Mouse (Mus musculus): Measurements from ENCODE around the gene Gm28047.
"Not testable (repeated sequence)": the region's sequence is repeated elsewhere in the genome, so short reads cannot be mapped to it uniquely, and the experiment has no call there.

The Gm28047 gene

DNA sequence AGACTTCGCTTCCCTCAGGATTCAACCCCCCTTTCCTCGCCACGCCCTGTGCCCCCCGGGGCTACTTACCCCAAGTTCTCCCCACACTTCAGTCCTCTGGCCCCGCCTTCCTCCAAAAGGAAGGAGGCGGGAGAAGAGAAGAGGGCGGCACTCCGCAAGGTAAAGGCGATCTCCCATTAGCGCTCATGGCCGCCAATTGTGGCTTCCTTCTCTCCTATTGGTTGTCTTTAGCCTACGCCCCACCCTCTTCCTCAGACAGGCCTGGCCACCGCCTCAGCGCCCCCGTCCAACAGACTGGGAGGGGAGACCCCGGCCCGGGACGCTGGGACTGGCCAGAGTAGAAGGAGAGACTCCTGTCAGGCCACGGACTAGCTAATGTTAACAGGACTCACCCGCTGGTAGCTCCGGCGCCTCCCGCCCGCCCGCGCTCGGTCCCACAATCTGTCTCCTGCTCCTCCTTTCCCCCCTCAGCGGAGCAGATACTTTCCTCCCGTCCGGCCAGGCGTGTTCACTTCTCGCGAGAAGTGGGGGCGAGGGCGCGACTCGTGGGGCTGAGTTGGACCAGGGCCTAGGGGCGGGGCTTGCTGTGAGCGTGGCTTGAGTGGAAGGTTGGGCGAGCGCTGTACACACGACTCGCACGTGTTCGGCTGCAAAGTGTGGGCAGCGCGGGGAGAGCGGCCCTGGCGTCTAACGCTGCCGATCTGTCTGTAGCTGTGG lies at the start of gene Gm28047, which contains the start of gene Atf7:
TSS of gene Gm28047 (minus strand) at position 98 of the 717 bp plus-strand sequence.
TSS of gene Atf7 (minus strand) at position 495 of the 717 bp plus-strand sequence.
- peak; percentile 99 for DNase-seq (ENCODE audit: extremely low read depth, insufficient read length, low spot score)

DNA sequence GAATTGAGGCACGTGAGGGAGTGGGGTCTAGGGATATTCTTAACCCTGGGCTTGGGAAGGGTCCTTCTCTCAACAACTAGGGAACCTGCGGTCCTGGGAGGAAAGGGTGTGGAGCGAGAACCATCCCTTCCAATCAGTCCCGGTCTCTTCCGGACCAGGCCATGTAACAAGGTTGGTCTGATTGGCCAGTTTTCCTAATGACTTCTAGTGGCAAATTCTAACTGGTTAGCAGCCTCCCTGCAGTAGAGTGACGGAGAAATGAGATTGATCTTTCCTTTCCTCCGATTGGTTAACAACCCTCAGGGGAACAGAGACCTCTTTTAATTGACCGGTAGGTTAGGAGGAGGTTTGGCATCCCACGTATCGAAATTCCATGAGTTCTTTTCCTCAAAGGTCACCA lies 48.7 kb upstream of the Gm28047 start:
- no peak for DNase-seq (ENCODE audit: extremely low read depth, insufficient read length, low spot score)

DNA sequence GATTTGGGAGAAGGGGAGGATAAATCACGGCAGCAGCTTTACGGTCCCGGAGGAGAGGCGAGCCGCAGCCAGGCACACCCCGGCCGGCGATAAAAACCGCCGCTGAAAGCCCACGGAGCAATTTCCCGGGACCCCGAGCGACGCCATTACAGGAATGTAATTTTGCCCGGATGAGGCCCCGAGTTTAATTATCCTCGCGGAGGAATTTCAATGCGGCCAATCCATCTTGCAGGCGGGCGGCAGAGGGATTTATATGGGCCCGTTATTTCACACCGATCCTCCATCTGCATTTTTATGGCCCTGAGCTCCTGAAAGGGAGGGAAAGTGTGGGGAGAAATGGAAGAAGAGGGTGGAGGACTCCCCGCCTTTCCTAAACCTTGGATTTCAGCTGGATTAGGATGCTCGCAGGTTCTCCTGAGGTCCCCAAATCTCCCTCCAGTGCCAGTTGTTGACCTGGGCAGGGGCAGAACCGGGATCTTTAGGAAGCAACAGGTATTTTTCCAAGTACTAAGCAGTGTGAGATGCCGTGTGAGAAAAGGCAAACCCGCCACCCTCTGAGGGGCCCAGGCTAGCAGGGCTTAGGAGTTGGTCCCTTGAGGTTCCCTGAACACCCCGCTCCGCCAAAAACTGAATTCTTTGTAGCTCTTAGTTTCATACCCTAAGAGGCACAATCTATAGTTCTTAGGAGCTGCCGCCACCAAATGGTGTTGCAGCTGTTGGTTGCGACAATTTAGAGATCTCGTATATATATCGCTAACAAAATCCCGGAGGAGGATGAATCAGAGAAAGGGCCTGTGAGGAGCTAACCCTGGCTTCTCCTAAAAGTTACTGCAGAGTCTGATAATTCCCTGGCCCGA lies 47.6 kb upstream of the Gm28047 start, which contains the start of gene Atp5g2:
TSS of gene Atp5g2 (minus strand) at position 138 of the 857 bp plus-strand sequence.
- no peak for DNase-seq (ENCODE audit: extremely low read depth, insufficient read length, low spot score)

DNA sequence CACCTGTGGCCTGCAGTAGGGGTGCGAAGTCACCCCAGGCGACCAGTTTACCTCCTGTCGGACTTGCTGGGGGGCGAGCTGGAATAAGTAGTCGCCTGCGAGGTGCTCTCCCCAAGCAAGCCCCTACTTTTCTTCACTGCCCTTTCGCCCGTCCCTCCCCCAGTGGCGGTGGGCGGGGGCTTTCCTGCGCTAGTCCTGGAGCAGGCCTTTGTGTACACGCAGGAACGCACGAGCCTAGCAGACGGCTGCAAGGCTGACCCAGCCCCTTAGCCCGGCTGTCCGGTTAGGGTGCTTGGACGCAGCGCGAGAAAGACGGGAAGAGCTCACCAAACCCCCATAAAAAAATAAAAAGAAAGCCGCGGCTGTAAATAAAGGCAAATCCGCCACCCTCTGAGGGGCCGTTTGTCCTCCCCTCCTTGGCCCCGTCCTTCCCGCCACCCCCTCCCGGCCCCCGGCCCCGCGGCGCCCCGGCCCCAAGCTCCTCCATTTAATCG lies 46.9 kb upstream of the Gm28047 start:
- DNase-seq (ENCODE audit: extremely low read depth, insufficient read length, low spot score): peak; percentile 79

DNA sequence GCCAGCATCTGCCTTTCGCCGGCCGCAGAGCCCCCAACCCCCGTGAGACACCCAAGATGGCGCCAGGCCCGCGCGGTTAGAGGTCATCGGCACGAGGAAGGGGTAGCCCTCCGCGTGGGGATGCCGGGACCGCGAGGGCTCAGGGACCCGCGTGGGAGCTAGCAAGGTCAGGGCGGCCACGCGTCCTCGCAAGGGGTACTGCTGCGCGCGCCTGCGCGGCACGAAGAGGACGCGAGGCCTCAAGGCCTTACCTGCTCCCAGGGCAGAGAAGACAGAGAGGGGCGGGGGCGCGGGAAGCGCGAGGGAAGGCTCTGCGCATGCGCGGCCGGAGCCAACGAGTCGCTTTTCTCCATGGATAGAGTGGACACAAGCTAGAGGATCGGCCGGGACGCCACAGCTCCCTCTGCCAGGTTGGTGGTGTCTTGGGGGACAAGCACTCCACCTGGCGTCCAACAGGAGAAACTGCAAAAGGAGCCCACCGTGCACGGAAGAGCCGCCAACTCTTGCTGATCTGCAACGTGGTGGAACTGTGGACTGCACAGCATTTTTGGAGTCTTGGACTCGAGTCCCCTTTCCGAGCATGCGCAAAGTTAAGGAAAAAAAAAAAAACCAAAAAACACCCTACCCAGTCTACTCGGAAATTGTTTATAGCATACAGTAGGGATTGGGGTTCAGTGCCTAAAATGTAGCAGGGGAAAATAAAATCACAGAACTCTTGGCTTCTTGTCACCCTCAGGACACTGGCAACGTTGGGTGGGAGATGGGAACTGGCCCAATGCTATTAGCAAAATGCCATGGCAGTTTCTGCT lies 46.1 kb upstream of the Gm28047 start:
- DNase-seq (ENCODE audit: extremely low read depth, insufficient read length, low spot score): peak; percentile 100

DNA sequence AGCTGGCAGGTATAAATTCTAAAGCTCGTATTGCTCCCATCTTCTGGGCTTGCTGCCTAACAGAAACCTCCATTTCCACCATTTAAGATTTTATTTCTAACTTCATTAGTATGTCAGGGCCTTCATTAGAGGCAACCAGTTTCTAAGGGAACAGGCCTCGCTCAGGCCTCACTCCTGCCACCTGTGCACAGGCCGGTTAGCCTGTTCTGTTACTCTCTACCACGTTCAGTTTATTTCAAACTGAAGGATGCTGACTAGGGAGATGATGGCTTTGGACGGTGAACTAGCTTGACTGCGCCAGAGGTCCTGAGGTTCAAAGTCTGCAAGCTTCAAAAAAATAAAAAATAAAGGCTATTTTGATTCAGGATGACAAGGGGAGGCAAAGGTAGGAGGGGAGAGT lies 45.4 kb upstream of the Gm28047 start:
- DNase-seq (ENCODE audit: extremely low read depth, insufficient read length, low spot score): no peak

DNA sequence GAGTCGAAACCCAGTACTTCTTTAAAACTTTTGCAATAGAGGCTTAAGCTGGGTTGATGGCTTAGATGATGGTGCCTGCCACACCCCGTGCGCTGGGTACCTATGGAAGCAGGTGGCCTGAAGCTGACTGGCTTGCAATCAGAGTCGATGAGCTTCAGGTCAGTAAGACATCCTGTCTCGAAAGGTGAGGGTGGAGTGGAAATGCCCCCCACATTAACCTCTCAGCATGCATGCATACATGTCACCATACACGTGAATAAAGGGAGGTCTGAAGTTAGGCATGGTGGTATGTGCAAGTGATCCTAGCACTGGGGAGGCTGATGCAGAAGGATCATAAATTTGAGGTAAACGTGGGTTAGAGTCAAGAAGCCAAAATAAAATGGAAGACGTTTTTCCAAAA lies 44.7 kb upstream of the Gm28047 start:
- DNase-seq (ENCODE audit: extremely low read depth, insufficient read length, low spot score): no peak

DNA sequence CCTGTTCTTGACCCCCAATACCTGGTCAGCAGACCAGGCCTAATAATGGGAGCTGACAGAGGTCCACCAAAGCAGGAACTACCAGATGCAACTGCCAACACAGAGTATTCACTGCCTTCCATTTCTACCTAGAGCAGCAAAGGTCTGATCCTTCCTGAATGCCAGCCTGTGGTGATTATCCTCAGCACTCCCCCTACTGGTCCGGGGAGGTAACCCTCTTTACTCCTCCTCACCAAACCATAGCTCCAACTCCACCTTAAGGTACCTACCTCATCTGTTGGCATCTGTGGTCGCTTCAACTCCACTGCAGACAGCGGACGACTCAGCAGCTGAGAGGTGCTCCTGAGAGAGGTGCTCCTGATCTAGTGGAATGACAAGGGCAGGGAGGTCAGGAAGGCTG lies 40.6 kb upstream of the Gm28047 start:
- no peak for DNase-seq (ENCODE audit: extremely low read depth, insufficient read length, low spot score)

DNA sequence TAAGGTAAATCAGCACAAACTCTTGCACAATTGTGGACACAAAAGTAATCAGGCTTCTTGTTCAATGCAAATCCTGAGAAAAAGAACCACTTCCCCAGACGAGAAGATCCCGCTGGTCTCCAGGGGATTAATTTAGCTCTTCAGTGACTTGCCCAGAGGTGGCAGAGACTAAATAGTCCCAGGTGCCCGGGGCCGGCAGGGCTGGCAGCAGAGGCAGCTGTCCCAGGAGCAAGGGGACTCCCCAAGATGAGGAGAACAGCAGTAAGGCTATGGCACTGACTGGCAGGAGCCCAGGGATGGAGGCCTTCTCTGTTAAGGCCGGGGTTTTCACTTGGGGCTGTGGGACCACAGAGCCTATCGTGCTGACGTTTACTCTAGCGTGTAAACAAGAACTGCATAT lies 39.0 kb upstream of the Gm28047 start:
- no peak for DNase-seq (ENCODE audit: extremely low read depth, insufficient read length, low spot score)

DNA sequence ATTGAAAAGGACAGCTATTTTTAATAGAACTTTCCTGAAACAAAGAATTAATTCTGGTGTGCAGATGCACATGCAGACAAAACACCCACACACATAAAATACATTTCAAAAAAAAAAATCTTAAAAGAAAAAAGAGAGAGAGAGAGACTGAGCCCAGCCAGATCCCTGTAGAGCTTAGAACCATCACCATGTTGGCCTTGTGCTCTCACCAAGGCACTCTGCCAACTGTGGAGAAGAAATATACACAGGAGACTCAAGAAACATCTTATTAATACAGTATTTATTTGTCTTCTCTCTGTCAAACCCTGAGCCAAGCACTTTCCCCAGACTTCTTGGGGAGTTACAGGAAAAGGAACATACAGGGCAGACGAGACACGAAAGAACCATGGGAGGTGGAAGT lies 37.7 kb upstream of the Gm28047 start:
- not testable (repeated sequence) for DNase-seq (ENCODE audit: extremely low read depth, insufficient read length, low spot score)

DNA sequence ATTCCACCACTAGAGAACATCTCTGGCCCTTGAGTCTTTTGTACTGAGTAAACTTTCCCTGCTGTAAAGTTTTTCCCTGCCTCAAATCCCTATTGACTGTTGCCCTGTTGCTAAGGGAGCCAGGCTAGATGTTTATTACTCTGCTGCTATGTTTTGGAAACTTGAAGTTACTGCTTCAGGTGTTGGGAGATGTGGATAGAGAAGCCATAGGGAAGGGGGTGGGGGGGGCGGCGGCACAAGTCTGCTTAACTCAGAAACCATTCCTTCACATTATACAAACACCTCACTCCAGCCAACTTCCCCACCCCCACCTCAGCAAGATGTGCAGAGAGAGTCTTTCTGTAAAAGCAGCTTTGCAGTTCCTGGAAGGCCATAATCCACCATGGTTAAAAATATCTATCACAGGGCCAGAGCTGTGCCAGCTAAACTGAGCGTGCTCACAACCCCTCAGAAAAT lies 33.1 kb upstream of the Gm28047 start:
- no peak for DNase-seq (ENCODE audit: extremely low read depth, insufficient read length, low spot score)

DNA sequence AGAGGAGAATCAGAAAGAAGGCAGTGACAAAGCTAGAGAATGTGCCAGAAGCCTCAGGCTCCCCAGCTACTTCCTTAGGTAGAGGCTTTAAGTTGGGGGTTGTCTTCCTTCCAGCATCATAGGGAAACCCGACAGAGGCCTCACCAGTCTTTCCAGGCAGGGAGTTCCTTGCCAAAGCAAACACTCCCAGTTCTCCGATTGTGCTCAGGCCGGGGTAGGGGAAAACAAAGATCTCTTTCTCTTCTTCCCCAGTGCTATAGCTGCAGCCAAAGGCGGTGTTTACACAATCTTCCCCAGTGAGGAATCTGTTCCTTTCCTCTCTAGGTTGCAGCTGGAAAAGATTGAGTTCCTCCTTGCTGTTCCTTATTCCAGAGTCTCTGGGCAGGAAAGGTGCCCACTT lies 31.8 kb upstream of the Gm28047 start:
- peak; percentile 72 for DNase-seq (ENCODE audit: extremely low read depth, insufficient read length, low spot score)

DNA sequence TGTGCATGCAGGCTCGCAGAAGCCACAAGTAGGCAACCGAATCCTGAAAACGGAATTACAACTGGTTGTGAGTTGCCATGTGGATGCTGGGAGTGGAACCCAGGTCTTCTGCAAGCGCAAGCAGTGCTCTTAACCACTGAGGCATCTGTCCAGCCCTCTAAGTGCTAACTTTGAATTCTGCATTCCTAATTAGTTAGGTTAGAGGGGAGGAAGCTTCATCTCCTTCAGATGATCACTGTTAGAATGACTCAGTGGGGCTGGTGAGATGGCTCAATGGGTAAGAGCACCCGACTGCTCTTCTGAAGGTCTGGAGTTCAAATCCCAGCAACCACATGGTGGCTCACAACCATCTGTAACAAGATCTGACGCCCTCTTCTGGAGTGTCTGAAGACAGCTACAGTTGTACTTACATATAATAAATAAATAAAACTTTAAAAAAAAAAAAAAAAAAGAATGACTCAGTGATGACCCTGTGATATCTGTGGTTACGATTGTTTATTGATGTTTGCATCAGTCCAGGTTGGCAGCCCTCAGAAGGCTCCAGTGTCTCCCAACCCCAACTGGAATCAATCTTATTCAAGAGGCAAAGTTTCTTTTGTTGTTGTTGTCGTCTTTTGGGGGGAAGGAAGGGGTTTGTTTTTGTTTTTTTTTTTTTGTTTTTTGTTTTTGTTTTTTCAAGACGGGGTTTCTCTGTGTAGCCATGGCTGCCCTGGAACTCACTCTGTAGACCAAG lies 27.2 kb upstream of the Gm28047 start:
- peak; percentile 70 for DNase-seq (ENCODE audit: extremely low read depth, insufficient read length, low spot score)

DNA sequence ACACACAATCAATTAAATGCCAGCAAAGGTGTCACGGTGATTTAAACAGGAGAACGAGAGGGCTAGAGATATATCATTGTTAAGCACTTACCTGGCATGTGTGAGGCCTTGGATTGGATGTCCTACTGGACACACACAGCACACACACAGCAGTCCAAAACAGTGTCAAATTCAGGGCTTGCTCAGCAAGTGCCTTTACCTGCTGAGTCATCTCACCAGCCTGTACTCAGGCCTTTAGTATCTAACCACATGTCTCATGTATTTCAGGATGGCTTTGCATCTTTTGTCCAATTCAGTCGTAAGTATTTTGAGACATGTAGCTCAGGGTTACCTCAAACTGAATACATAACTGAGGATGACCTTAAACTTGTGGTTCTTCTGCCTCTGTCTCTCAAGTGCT lies 26.2 kb upstream of the Gm28047 start:
- DNase-seq (ENCODE audit: extremely low read depth, insufficient read length, low spot score): peak; percentile 42

DNA sequence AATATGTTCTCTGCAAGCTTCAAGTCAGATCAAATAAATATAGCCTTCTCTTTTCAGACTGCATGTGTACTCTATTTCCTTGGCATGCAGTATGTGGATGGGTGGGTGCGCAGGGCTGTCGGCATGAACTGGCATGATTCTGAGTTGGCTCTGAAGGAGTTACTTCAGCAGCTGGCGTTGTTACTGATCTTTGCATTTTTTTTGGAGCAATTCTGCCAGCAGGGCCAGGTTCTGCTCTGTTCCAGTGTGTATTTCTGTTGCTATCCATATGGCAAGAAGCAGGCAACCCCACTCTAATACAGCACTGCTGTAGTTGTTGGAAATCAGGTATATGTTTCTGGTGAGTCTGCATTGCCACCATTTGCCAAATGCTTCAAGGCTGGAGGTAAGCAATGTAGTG lies 10.9 kb upstream of the Gm28047 start:
- no peak for DNase-seq (ENCODE audit: extremely low read depth, insufficient read length, low spot score)

DNA sequence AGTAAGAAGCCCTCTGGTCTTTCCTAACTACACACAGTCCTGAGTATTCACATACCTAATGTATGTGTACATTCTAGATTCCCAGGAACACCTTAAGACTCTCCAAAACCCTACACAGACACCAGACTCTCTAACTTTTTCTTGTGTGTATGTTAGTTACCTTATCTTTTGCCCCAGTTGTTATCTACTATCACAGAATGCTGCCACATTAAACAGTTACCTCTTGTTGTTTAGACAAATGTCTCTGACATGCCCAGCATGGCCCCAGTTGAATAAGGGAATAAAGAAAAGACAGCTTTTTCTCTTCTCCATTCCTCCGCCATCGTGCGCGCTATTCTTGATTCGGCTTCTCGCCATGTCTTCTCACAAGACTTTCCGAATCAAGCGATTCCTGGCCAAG lies 9.8 kb upstream of the Gm28047 start:
- no peak for DNase-seq (ENCODE audit: extremely low read depth, insufficient read length, low spot score)

DNA sequence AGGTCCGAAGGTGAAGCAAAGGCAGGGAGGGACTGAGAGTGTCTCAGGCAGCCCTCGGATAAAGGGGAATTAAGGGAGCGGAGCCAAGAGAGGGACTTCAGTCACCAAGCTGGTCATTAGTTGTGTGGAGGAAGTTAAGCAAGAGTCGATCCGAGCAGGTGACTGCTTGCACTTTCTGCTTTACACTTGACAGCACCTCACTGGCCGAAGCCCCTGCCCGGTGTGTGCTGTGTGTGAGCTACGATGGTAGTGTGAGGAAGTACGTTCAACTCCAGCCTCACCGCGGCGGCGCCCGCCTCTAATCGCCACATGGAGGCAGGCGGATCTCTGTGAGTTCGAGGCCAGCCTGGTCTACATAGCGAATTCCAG lies 804 bp upstream of the Gm28047 start:
- no peak for DNase-seq (ENCODE audit: extremely low read depth, insufficient read length, low spot score)

DNA sequence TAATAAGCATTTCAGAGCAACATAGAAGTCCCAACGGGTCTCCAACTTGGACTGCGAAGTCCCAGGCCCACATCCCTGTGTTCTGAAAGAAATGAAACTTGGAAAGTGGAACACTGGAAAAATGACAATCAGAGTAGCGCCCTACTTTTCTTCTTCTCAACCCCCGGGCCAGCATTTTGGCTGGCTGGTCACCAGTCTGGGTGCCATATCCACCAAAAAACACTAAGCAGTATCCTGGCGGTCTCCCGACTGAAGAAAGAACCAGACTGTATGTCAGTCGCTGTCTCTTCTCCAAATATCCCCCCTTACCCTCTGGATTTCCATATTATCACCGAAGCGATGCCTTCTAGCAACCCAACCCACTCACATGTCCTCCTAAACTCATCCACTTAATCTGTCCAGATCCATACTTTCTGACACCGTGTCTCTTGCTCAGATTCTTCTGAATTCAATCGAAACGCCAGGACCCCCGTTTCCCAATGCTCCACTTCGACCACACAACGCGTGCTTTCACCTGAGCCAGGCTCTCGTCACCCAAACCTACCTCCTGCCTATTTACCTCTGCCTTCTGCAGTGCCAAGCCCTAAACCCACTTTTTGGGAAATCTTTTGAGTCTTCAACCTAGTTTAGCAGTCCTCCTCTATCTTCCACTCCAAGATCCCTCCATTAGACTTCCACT lies 437 bp downstream of the Gm28047 start:
- DNase-seq (ENCODE audit: extremely low read depth, insufficient read length, low spot score): no peak

DNA sequence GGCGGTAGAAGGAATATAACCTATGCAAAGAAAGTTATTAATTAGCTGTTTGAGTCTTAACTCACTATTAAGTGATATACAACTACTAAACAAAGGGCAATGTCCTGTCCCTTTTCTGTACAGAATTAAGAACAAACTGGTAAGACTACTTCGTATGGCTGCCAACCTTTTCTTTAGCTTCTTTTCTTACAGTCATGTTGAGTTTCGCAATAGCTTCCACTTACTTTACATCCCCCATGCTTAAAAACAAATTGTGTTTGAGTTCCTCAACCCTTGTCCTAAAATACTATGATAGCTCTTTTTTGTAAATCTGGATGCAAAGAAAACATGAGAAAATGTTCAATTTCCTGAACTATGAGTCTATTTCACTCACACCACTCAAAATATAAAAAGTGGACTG lies 1.7 kb downstream of the Gm28047 start:
- DNase-seq (ENCODE audit: extremely low read depth, insufficient read length, low spot score): no peak

DNA sequence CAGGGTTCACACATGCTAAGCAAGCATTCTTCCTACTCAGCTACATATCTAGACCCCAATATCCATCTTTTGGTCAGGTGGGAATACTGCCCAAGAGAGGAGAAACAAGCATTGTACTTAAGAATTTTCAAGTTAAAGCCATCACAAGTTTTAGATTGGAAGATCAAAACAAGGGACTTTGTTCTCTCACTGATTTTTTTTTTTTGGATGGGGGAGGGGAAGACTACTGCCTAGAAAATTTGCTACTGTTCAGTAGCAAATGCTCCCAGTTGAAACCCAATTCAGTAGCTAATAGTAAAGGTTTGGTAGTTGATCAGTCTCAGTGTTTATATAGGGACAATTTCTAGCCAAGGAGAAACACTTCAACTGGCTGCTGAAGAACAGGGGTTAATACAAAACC lies 2.3 kb downstream of the Gm28047 start:
- DNase-seq (ENCODE audit: extremely low read depth, insufficient read length, low spot score): no peak
